Mouse (Mus musculus) bone marrow, adult 2 months (tissue): ENCODE data around the gene Sh2d2a. TPM values are rescaled to one million over a fixed set of nuclear protein-coding genes. Genes with fewer than 3 reads are reported as not detected.
A peak's percentile ranks its signal among the peaks of the same experiment; 100 is the strongest.

Source experiments
- H3K27ac ChIP-seq: fragments of 200-500 bp; 2 replicates; pipeline ENCODE4 v1.5.1; 2012; ENCODE audit warnings: low read depth, mild to moderate bottlenecking, control low read depth, inconsistent platforms, low read length; ENCODE audit not compliant: control insufficient read depth, poor library complexity, insufficient read depth
- H3K4me1 ChIP-seq: fragments of 200-500 bp; 2 replicates; pipeline ENCODE4 v1.6.1; 2011; ENCODE audit warnings: low read length; ENCODE audit not compliant: control insufficient read depth, insufficient read depth
- H3K4me3 ChIP-seq: fragments of 200-500 bp; replicated peaks from 2 replicates; pipeline ENCODE3; 2011; ENCODE audit warnings: mild to moderate bottlenecking, low read depth, low read length, control low read depth; ENCODE audit not compliant: control insufficient read depth
- CTCF ChIP-seq: fragments of 200-500 bp; IDR thresholded peaks from 2 replicates; pipeline ENCODE4 v1.5.1; 2011; ENCODE audit warnings: low read length, control low read depth; ENCODE audit not compliant: control insufficient read depth, insufficient read depth
- POLR2A ChIP-seq: fragments of 200-500 bp; IDR thresholded peaks from 2 replicates; pipeline ENCODE4 v1.6.1; 2011; ENCODE audit warnings: low read depth, mild to moderate bottlenecking, control low read depth, low read length, borderline replicate concordance; ENCODE audit not compliant: control insufficient read depth
- WGBS: fragments of 180-500 bp; shearing (Covaris S2); methylation state at CpG from one replicate; pipeline ENCODE4 v1.1.7; 2018; 5-methylcytosine and 5-hydroxymethylcytosine counted together
- polyA plus RNA-seq: library from polyadenylated mRNA; stranded (reverse); fragments of >200 nt; gene quantifications from 2 replicates; pipeline ENCODE4 v1.2.4, GENCODE M21; 2011; ENCODE audit warnings: low replicate concordance; ENCODE audit not compliant: missing spikeins, insufficient read depth, insufficient read length

The Sh2d2a gene
- polyA plus RNA-seq = 0.79 and 3.0 TPM in 2 replicates

- no peak for TF ChIP-seq POLR2A
- TF ChIP-seq CTCF = no peak
- H3K4me1 ChIP-seq = peaks cover 7% of the 10 kb centered on the region
- H3K4me3 ChIP-seq = peak within 1 kb of the TSS; percentile 25
- 40% methylated on average over 7 of the region's 7 CpGs for WGBS
- peak within 1 kb of the TSS; percentile 70 for H3K27ac ChIP-seq
These were observed at the start of gene Sh2d2a for GRCm38 (mm10) chr3:87846650-87847110. TSS of gene Sh2d2a (plus strand) at chr3:87846755.

- TF ChIP-seq POLR2A = no peak
- no peak for TF ChIP-seq CTCF
- WGBS = 64% methylated on average over 5 of the region's 5 CpGs
- Histone ChIP-seq H3K4me3 (no peak overlapping the region), H3K4me1 (no peaks in the 10 kb centered on the region), H3K27ac (no peak overlapping the region)
These were observed 44.9 kb upstream of the Sh2d2a start for GRCm38 (mm10) chr3:87801681-87802080.

- no peak for TF ChIP-seq POLR2A
- no peak for TF ChIP-seq CTCF
- 2% methylated on average over 26 of the region's 26 CpGs for WGBS
- Histone ChIP-seq H3K27ac (no peak overlapping the region), H3K4me1 (no peaks in the 10 kb centered on the region), H3K4me3 (peak overlapping the region; percentile 29)
These were observed 42.4 kb upstream of the Sh2d2a start for GRCm38 (mm10) chr3:87804038-87804677.

- TF ChIP-seq POLR2A (no peak), CTCF (no peak)
- Histone ChIP-seq H3K4me3 (no peak overlapping the region), H3K27ac (no peak overlapping the region), H3K4me1 (no peaks in the 10 kb centered on the region)
- 19% methylated on average over 28 of the region's 28 CpGs for WGBS
These were observed 37.1 kb upstream of the Sh2d2a start for GRCm38 (mm10) chr3:87809322-87809962.

- H3K4me1 ChIP-seq = no peaks in the 10 kb centered on the region
- H3K27ac ChIP-seq = no peak overlapping the region
- 67% methylated on average over 8 of the region's 8 CpGs for WGBS
- TF ChIP-seq POLR2A (no peak), CTCF (no peak)
- no peak overlapping the region for H3K4me3 ChIP-seq
These were observed 35.3 kb upstream of the Sh2d2a start for GRCm38 (mm10) chr3:87811297-87811696.

- H3K27ac ChIP-seq = no peak overlapping the region
- no peaks in the 10 kb centered on the region for H3K4me1 ChIP-seq
- H3K4me3 ChIP-seq = no peak overlapping the region
- TF ChIP-seq CTCF (no peak), POLR2A (no peak)
- WGBS = 59% methylated on average over 4 of the region's 4 CpGs
These were observed 34.1 kb upstream of the Sh2d2a start for GRCm38 (mm10) chr3:87812413-87812812.

- 64% methylated on average over 10 of the region's 10 CpGs for WGBS
- TF ChIP-seq CTCF = no peak
- TF ChIP-seq POLR2A = no peak
- Histone ChIP-seq H3K4me1 (no peaks in the 10 kb centered on the region), H3K27ac (no peak overlapping the region), H3K4me3 (no peak overlapping the region)
These were observed 33.7 kb upstream of the Sh2d2a start for GRCm38 (mm10) chr3:87812873-87813272.

- TF ChIP-seq CTCF (no peak), POLR2A (no peak)
These were observed 30.4 kb upstream of the Sh2d2a start for GRCm38 (mm10) chr3:87816166-87816565.

GRCm38 (mm10) chr3:87816646-87817093 lies 29.9 kb upstream of the Sh2d2a start:
- Histone ChIP-seq H3K27ac (no peak overlapping the region), H3K4me1 (no peaks in the 10 kb centered on the region), H3K4me3 (no peak overlapping the region)
- no peak for TF ChIP-seq POLR2A
- peak; percentile 77 for TF ChIP-seq CTCF
- WGBS = 3% methylated on average over 12 of the region's 12 CpGs

More at GRCm38 (mm10) chr3:87816166-87816565, 30.4 kb upstream of the Sh2d2a start:
- Histone ChIP-seq H3K4me3 (no peak overlapping the region), H3K27ac (no peak overlapping the region), H3K4me1 (no peaks in the 10 kb centered on the region)
- WGBS = 52% methylated on average over 6 of the region's 6 CpGs
